Mouse (Mus musculus) spleen, adult 2 months (tissue): Measurements from ENCODE around the gene Foxp4.

Source experiments
- CTCF ChIP-seq: fragments of 200-500 bp; IDR thresholded peaks from 2 replicates; pipeline ENCODE4 v1.5.1; 2011; ENCODE audit warnings: mild to moderate bottlenecking, inconsistent platforms; ENCODE audit not compliant: insufficient read depth, insufficient read length, insufficient replicate concordance; ENCODE audit errors: extremely low read depth
- POLR2A ChIP-seq: fragments of 200-500 bp; IDR thresholded peaks from 2 replicates; pipeline ENCODE4 v1.6.1; 2011; ENCODE audit warnings: low read depth, low read length, inconsistent platforms

GRCm38 (mm10) chr17:47943103-47943870, 18.8 kb upstream of the Foxp4 start:
- TF ChIP-seq POLR2A, result no peak
- no peak for TF ChIP-seq CTCF
